Mouse (Mus musculus) layer of hippocampus, adult 9-10 months (tissue): ENCODE results near the gene Arhgap10.
A peak's percentile ranks its signal among the peaks of the same experiment; 100 is the strongest.

Source experiments
- DNase-seq: peaks from one replicate; pipeline ENCODE4 v3.0.0; 2022; ENCODE audit warnings: low spot score

Gene Arhgap10

DNA sequence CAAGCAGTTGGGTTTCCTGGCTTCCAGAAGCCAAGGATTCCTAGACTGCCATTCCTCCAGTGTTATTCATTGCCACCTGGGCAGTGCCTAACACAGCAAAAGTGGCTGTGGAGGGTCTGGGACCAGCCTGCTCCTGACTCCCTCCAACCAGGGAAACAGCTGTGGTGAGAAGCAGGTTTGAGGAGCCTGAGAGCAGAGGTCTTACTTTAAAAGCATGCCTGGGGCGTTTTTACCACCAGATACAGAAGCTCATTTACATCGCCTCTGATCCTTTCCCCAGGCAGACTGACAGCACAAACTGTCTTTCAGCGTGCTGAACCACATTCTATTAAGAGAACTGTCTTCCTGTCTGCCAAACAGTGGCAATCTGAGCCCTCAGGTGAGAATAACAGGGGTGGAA lies 237.8 kb downstream of the Arhgap10 start:
- no peak for DNase-seq

DNA sequence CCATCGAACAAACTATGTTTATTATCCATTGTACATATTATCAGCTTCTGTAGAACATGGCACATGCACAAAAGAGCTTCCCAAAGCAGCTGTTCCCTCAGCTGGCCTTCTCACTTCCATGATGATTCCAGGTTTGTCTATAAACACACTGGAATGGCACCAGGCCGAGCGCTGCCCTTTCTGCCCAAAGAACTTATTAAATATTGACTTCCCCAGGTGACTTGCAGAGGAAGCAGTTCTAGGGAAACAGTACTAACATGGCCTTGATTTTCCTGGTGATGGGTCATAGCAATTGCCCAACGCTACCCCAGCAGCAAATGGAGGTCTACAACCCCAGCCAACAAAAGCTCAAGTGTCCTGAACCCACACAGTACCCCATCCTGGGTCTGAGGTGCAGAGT lies 239.5 kb downstream of the Arhgap10 start:
- no peak for DNase-seq

DNA sequence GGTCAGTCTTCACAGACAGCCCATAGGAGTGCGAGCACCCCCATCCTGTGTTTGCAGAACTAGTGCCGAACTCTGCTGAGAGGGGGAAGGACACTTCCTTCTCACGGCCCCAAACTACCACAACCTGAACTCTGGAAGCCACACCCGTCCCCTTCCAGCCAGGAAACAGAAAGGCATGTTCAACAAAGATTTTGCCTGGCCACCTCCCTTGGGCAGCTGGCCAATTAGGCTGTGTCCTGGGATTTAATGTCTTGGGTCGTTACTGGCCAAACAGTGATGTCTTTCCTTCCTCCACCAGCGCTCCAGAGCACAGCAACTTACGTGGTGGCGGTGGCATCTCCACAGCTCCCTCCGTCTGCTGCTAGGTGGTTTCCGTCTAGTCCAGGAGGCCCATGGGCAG lies 240.9 kb downstream of the Arhgap10 start:
- DNase-seq: no peak

DNA sequence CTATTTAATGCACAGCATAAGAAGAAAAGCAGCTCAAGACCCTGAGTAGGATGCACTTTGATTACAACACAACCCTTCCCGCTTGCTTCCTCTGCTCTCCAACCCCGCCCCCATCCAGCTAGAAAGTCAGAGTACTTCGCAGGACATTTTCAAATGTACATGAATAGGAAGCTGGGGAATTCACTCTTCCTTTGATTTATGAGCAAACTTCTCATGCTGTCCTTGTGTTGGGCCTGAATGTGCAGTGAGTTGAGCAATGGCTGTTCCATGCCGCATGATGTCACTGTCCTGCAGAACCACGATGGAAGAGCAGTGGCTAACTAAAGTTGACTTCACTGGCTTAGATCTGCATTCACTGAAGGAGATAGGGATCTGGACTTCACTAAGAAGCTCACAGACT lies 242.2 kb downstream of the Arhgap10 start:
- DNase-seq: no peak

DNA sequence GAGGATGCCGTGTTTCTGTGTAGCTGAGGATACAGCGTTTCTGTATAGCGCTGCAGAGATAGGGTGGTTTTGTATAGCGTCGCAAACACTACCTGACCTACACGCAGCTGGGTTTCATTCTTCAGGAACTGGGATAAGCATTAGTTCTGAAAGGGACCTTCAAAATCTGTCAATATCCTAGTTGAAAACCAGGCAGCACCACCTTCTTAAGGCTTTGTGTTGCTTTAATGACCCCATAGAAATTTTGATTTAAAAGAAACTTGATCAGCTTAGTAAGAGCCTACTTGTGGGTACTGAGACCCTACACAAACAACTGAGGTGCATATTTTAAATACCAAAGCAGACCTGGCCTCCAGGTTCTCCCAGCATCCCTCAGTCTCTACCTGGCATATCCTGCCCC lies 245.6 kb downstream of the Arhgap10 start:
- no peak for DNase-seq

DNA sequence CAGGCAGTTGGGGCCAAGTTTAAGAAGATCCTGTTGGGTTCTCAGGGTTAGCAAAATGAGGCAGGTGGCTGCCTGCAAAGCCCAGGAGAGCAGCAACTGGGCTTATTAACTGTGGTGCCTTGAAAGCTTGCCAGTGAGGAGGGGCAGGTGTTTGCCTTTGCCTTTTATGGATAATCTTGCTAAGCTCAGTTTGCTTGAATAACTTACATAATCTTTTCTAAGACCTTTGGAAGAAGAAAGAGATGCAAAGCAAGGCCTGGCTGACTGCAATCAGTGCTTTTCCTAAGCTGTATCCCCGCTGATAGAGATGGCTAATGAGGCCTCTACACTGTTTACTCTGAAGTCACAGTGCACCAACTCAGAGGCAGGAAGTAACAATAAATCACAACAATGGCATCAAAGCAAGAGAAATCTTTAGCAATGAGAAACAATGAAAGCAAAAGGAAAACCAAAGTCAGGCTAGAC lies 249.8 kb downstream of the Arhgap10 start:
- DNase-seq: no peak

DNA sequence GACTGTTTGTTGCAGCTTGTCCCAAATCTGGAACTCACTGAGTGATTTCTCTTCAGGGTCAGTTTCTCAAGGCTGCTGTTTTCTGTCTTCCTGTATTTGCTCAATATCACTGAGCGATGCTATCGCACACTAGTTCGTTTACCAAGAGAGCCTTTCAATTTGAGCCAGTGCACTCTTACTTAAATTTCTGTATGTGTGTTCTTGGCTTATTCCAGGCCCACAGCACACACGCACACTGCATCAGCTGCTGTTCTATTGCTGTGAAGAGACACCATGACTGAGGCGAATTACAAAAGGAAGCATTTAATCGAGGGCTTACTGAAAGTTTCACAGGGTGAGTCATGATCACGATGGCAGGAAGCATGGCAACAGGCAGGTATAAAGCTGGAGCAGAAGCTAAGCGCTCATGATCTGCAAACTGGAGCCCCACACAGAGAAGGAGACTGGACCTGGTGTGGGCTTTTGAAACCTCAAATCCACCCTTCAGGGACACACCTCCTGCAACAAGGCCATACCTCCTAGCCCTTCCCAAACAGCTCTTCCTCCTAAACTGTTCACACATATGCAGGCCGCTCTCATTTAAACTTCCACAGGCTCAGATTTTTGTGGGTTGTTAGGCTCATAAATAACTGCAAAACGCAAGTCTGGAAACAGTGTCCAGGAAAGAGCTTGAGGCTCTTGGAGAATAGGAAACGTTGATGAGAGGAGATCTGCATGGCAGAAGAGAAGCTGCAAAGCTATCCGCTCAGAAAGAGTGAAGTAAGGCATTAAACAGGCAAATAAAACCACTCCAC lies 255.3 kb downstream of the Arhgap10 start:
- DNase-seq: no peak

DNA sequence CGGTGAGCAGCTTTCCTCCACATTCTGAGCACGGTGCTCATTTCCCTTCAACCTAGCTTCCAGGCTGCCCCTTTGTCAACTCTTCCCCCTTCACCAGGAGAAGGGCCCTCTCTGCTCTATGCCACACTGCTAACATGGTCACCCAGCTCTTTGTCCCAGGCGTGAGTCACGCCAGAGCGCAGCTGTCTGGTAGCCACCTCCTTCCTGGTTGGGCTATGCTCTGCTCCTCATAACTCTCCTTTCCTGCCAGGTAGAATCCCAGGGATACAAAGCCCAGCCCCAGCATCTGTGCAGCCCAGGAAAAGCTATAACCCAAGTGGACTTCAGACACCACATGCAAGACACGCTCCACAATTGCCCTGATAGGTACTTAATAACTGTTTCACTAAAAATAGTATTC lies 256.5 kb downstream of the Arhgap10 start:
- no peak for DNase-seq

DNA sequence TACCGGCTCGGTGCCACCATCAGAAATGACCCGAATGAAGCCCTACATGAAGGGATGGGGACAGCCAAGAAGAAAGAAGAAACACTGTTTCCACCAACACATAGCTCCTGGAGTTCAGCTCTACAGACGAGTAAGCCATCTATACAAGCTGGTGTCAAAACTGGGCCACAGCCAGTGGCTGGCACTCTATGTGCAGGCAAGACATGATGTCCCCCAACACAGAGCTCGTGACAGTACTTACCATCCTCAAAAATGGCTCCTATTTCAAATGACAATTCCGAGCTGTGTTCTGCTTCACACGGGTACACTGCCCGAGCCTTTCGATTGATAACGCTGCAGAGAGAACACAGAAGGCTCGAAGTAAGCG lies 260.7 kb downstream of the Arhgap10 start:
- no peak for DNase-seq

DNA sequence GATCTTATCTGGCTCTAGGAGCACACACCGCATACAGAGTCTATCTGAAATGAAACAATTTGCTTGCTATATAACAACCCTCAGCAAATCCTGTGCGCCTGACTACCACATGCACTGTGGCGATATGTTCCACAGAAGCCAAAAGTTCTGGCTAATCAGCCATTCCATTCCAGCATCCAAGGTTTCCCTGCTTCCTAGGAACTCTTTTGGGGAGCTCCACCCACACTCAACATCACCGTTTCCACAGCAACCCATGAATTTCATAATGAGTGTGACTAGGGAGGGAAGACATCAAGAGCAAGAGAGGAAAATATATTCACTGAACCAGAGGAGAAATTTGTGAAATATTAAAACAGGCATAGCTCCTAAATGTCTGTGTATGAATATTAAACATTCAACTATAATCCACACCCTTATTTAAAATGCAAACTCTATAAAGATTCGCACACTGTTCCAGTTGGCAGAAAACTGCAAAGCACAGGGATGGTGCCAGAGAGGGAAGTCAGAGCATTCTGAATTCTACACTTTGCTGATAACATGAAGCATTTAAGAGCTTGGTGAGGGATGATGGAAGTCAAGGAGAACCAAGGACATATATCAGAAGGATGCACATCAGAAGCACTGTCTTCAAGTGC lies 261.2 kb downstream of the Arhgap10 start:
- DNase-seq: peak; percentile 68

DNA sequence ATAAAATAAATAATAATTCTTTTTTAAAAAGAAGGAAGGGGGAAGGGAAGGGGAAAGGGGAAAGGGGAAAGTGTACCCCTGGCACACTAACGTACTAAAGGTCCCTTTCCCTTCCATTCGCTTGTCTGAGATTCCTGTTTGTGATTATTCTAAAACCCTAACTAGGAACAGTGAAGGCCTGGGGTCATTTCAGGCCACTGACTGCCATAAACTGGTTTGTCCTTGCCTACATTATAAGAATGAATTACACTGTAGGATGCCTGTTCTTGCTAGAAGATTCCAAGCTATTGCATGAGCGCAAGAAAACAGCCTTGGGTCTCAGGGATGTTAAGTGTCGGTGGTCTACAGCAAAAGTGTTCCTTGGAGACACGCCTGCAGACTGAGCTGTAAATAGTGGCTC lies 263.3 kb downstream of the Arhgap10 start:
- DNase-seq: no peak

DNA sequence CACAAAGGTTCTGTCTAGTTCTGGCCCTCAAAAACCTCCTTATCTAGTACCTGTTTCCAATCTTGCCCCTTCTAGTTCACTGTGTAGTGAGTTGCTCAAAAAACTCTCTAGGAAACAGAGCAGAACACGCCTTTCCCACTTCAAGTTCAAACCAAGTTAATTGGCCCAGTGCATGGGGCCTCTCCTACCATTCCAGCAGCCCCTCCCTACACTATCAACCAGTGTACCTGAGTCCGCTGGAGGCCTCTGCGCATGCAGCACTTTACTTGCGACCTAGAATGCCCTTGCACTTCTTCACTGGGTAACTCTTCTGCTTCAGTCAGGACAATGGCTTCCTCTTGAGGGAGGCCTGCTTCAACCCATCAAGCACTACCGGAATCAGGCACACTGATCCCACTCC lies 266.6 kb downstream of the Arhgap10 start:
- no peak for DNase-seq

DNA sequence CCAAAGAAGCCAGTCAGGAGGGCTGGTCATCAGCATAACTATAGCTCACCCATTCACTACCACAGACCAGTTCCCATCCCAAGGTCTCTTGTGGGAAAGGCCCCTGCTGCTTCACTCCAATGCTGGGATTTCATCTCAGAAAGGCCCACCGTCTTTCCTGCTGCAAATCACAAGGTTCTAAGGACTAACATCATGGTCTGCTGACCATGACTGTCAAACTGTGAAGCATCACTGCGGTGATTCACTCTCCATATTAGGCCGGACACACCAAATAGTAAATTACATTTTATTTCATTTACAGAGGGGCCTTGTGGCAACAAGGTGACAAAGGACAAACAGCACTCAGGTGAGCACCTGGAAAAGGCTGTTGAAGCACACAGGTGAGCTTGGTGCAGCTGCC lies 267.7 kb downstream of the Arhgap10 start:
- no peak for DNase-seq

DNA sequence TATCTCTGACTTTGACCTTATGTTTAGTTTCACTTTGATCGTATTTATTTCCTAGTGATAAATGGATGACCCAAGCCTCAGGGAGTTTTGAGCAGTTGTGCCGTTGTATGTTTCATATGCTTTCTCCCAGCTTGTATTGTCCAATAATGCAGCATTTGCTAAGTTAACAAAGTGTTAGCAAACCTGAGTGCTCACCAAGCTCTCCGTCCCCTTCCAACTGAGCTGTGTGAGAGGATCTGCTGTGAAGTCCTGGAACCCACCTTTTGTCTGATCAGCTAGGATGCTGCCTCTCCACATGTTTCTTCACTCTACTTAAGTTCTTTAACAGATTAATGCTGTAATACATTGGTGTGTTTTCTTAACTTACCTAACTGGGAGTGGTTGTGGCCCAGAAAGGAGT lies 276.4 kb downstream of the Arhgap10 start:
- no peak for DNase-seq

DNA sequence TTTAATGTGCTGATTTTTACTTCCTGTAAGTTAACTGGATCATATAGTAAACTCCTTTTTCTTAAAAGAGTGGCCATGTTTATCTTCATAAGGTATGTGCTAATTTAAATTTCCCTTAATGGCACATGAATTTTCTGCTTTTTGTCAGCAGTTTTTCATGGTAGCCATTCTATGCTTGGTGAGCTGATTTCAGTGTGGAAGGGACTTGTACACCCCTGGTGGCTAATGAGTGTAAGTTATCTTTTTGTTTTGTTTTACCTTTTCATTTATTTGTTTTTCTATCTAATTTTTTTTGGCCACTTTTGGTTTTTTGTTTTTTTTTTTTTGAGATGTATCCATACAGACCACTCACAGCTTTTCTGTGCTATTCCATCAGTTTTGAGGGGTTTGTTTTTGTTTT lies 278.3 kb downstream of the Arhgap10 start:
- no peak for DNase-seq

DNA sequence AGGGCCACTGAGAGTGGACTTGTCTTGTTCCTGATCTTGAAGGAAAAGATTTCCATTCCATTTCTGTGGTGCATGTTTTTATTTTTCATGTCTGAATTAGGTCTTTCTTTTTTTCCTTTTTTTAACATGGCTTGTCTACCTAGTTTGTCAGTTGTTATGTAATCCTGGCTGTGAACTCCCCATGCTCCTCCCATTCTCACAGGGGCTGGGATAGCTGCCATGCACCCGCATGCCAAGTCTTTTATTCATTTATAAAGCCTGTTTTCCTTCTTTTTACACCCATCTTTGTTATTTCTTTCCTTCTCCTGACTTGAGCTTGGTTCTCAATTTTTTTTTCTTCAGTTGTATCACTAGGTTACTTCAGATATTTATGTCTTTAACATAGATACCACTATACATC lies 281.1 kb downstream of the Arhgap10 start:
- no peak for DNase-seq

DNA sequence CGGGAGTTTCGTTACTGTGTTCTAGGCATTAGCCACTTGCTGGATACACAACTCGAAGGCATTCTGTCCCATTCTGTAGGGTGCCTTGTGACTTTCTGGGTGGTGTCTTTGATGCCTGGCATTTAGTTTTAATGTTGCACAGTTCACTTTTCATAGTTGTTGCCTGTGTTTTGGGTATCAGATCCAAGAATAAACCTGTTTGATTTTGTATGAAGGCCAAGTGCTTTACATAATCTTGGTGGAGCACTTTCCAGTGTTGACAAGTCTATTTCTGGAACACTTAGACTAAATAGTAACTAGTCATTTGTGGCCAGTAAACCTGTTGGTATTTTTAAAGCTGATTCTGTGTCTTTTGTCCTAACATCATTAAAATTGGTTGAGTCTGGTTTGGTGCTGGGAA lies 285.3 kb downstream of the Arhgap10 start:
- DNase-seq: no peak

DNA sequence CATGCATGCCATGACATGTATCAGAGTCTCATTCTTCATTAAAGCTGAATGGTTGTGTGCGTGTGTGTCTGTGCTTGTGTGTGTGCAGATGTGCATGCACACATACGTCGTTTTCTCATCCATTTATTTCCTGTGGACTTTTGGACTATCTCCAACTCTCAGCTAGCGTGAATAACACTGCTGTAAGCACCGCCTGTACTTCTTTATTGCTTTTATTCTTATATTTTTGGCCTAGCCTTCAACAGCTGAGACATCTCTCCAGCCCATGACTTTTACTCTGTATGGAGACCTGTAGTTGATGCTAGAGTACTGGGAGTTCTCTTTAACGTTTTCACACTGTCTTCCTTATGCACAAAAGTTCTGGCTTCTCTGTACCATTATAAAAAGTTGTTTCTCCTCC lies 285.9 kb downstream of the Arhgap10 start:
- no peak for DNase-seq

DNA sequence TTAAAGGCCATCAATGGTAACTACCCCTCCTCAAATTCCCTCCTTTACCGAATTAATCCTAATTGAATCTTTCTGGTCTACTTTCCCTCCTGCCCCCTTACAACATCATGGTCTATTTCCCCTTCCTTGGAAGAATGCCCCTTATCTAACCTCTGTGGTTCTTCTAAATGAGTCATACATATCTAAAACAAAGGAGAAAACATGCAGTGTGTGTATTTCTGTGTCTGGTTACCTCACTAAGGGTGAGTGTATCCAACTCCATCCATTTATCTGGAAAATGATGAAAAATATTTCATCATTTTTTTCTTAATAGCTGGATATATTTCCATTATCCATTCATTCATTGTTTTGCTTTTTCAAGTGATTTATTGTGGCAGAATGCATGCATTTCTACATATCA lies 286.5 kb downstream of the Arhgap10 start:
- no peak for DNase-seq

DNA sequence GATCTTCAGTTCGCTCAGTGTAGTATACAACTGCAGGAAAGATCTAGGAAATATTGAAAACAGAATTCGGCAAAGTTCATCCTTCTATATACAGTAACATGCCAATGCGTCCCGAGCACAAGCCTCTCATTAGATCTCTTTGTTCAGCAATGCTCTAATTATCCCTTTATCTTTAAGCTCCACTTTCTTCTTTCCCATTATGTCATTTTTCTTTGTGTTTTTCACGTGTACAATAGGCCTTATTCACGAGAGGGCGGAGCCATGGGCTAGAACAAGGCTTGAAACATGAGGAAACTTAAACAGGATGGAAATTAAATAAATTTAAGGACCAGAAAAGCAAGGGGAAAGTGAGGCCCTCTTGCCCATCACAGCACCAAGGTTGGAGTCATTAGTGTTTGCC lies 289.1 kb downstream of the Arhgap10 start:
- no peak for DNase-seq

DNA sequence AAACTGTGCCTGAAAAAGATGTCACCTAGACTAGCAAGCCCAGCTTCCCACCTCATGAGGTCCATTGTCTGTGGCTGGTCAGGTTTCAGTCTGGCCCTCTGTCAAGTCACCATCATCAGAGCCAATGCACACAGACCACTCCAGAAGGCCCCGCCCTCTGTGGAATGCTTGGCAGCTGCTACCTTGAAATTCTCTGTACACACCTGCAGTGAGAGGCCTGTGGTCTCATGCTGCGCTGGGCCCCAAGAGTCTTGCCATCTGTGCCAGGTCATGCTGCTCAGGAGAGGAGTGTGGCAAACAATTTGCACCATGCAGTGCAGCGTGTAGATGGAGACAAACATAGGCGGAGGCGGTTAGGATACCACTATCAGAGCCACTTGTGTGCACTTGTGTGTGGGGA lies 290.0 kb downstream of the Arhgap10 start:
- no peak for DNase-seq

DNA sequence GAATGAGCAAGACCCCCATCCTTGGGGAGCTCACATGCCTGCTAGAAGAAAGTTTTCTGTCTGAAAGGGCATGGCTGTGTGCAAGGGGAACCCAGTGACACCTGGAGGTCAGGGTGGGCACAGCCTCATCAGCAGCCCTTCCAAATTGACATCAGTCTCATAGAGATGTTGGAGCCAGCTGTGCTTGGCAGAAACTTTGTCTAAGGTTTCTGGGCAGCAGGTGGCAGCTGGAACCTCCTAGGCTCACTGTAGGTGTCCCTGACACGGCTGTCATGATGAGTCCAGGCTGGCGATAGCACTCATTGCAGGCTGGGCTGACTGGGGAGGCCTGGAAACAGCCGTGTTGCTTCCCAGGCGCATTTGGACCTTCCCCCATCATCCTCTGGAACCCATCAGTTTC lies 294.6 kb downstream of the Arhgap10 start:
- DNase-seq: no peak

DNA sequence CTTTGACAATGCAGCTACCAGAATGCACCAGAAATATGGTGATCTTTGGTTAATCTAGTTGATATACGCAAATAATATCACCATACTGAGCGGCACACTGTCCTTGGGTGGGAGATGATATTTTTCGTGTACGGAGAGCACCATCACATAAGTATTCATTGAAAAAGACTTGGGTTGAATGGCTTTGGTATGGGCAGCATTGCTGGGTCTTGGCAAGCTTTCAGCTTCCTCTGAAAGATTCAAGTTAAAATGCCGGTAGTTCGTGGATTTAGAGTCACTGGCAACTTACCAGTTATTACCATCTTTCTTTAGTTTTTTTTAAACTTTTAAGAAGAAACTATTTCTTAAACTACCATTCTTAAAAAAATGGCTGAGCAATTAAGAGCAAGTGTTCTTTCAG lies 302.6 kb downstream of the Arhgap10 start:
- DNase-seq: no peak

DNA sequence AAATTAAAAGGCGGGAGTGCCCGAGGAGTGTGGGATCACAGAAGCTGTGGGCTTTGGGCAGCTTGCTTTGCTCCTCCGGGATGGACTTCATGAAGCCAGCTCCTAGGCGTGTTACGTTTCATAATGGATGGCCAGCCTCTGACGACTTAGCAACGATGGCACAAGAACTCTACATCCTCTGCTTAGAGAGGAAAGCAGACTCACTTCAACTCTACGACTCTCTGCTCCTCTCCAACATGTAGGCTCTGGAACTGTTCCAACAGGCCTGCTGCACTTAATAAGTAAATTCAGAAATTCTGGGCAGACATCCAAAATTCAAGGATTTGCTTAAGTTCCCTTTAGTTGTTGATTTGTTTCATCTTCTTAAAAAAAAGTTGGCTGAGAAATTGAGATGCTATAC lies 303.1 kb downstream of the Arhgap10 start:
- DNase-seq: peak; percentile 26
